Mouse (Mus musculus) liver, embryonic 15.5 days (tissue): Measurements from ENCODE around the gene Usp4. TPM values are rescaled to one million over a fixed set of nuclear protein-coding genes. Genes with fewer than 3 reads are reported as not detected.

ENCODE experiments used
- ATAC-seq: fragments of 200-750 bp; cut with Nextera tagmentation; 2 replicates; pipeline ENCODE4 v1.8.0; 2017; ENCODE audit warnings: moderate number of reproducible peaks, mild to moderate bottlenecking, moderate library complexity; ENCODE audit not compliant: insufficient read depth
- H3K27ac ChIP-seq: fragments of 300-500 bp; sonication (generic); replicated peaks from 2 replicates; pipeline ENCODE4 v1.5.1; 2015; ENCODE audit warnings: mild to moderate bottlenecking, inconsistent platforms
- H3K27me3 ChIP-seq: fragments of 300-500 bp; sonication (generic); 2 replicates; pipeline ENCODE4 v1.6.1; 2015; ENCODE audit warnings: mild to moderate bottlenecking, inconsistent platforms
- H3K36me3 ChIP-seq: fragments of 300-500 bp; sonication (generic); replicated peaks from 2 replicates; pipeline ENCODE4 v1.6.1; 2015; ENCODE audit warnings: moderate library complexity, mild to moderate bottlenecking, inconsistent platforms
- H3K4me1 ChIP-seq: fragments of 300-500 bp; sonication (generic); replicated peaks from 2 replicates; pipeline ENCODE4 v1.6.1; 2015; ENCODE audit warnings: inconsistent platforms
- H3K4me2 ChIP-seq: fragments of 300-500 bp; sonication (generic); 2 replicates; pipeline ENCODE4 v1.6.1; 2015; ENCODE audit warnings: moderate library complexity, mild to moderate bottlenecking, inconsistent platforms
- H3K4me3 ChIP-seq: fragments of 300-500 bp; sonication (generic); replicated peaks from 2 replicates; pipeline ENCODE4 v1.5.1; 2015; ENCODE audit warnings: mild to moderate bottlenecking, inconsistent platforms
- H3K9ac ChIP-seq: fragments of 300-500 bp; sonication (generic); 2 replicates; pipeline ENCODE4 v1.6.1; 2015; ENCODE audit warnings: moderate library complexity, mild to moderate bottlenecking, inconsistent platforms
- H3K9me3 ChIP-seq: fragments of 300-500 bp; sonication (generic); replicated peaks from 2 replicates; pipeline ENCODE4 v1.6.1; 2016; ENCODE audit warnings: inconsistent platforms
- WGBS: fragments of 180-500 bp; shearing (Covaris S2); methylation state at CpG from one replicate; pipeline ENCODE4 v1.1.7; 2015; ENCODE audit warnings: mixed read lengths; ENCODE audit not compliant: insufficient replicate concordance; 5-methylcytosine and 5-hydroxymethylcytosine counted together
- polyA plus RNA-seq: library from polyadenylated mRNA; unstranded; fragments of >200 nt; fragmentation: Nextera tagmentation; extraction: Ambion mirVana; gene quantifications from 2 replicates; pipeline ENCODE4 v1.2.1, GENCODE M21; 2015

Gene Usp4
- 65.1 and 76.5 TPM in 2 replicates for polyA plus RNA-seq

- Histone ChIP-seq H3K9me3 (no peaks in the 10 kb centered on the region), H3K9ac (peak within 1 kb of the TSS; percentile 96), H3K27me3 (no peaks in the 10 kb centered on the region), H3K4me1 (peaks cover 65% of the 10 kb centered on the region), H3K36me3 (peaks cover 30% of the 10 kb centered on the region), H3K4me3 (peak within 1 kb of the TSS; percentile 97), H3K4me2 (peak within 1 kb of the TSS; percentile 77), H3K27ac (peak within 1 kb of the TSS; percentile 99)
- WGBS = under 1% methylated on average over 75 of the region's 75 CpGs
- ATAC-seq = peak; percentile 91
These were observed at the start of gene Usp4 for GRCm38 (mm10) chr9:108347540-108348289. Gene Usp4, plus strand, starts transcription at chr9:108347853.

GRCm38 (mm10) chr9:108301853-108302252 lies 45.8 kb upstream of the Usp4 start:
- Histone ChIP-seq H3K9me3 (no peaks in the 10 kb centered on the region), H3K4me3 (no peak overlapping the region), H3K4me1 (peaks cover 36% of the 10 kb centered on the region), H3K9ac (no peak overlapping the region), H3K27ac (0 out of 2 replicates have a peak overlapping the region, but pooled peaks have one; percentile 53), H3K36me3 (peaks cover 29% of the 10 kb centered on the region), H3K27me3 (no peaks in the 10 kb centered on the region), H3K4me2 (no peak overlapping the region)
- 63% methylated on average over 3 of the region's 3 CpGs for WGBS
- ATAC-seq = no peak

- peaks cover 31% of the 10 kb centered on the region for H3K36me3 ChIP-seq
- H3K4me2 ChIP-seq = peak overlapping the region; percentile 90
- peak overlapping the region; percentile 100 for H3K27ac ChIP-seq
- no peaks in the 10 kb centered on the region for H3K9me3 ChIP-seq
- no peaks in the 10 kb centered on the region for H3K27me3 ChIP-seq
- H3K4me1 ChIP-seq = peaks cover 57% of the 10 kb centered on the region
- ATAC-seq = no peak
- H3K9ac ChIP-seq = peak overlapping the region; percentile 85
- H3K4me3 ChIP-seq = peak overlapping the region; percentile 85
- WGBS = 31% methylated on average over 4 of the region's 4 CpGs
These were observed 42.9 kb upstream of the Usp4 start for GRCm38 (mm10) chr9:108304716-108305115.

- Histone ChIP-seq H3K4me1 (peaks cover 62% of the 10 kb centered on the region), H3K27me3 (no peaks in the 10 kb centered on the region), H3K36me3 (peaks cover 36% of the 10 kb centered on the region), H3K9me3 (no peaks in the 10 kb centered on the region), H3K9ac (peak overlapping the region; percentile 85), H3K27ac (peak overlapping the region; percentile 100), H3K4me3 (peak overlapping the region; percentile 85), H3K4me2 (peak overlapping the region; percentile 90)
- 3% methylated on average over 1 of the region's 1 CpGs for WGBS
- ATAC-seq = no peak
These were observed 42.5 kb upstream of the Usp4 start for GRCm38 (mm10) chr9:108305170-108305569.

GRCm38 (mm10) chr9:108305629-108306520 lies 41.8 kb upstream of the Usp4 start, which contains the start of the genes Rhoa and Tcta:
Gene Rhoa, plus strand, starts transcription at chr9:108306129.
Gene Tcta, minus strand, starts transcription at chr9:108306160.
- Histone ChIP-seq H3K9ac (peak within 1 kb of the TSS; percentile 100), H3K36me3 (peaks cover 35% of the 10 kb centered on the region), H3K4me1 (peaks cover 62% of the 10 kb centered on the region), H3K27me3 (no peaks in the 10 kb centered on the region), H3K4me2 (peak within 1 kb of the TSS; percentile 90), H3K9me3 (no peaks in the 10 kb centered on the region), H3K4me3 (peak within 1 kb of the TSS; percentile 85), H3K27ac (peak within 1 kb of the TSS; percentile 100)
- WGBS = under 1% methylated on average over 81 of the region's 81 CpGs
- ATAC-seq = peak; percentile 90

- Histone ChIP-seq H3K4me2 (peak overlapping the region; percentile 90), H3K9ac (peak overlapping the region; percentile 100), H3K36me3 (peaks cover 37% of the 10 kb centered on the region), H3K9me3 (no peaks in the 10 kb centered on the region), H3K4me1 (peaks cover 64% of the 10 kb centered on the region), H3K27me3 (no peaks in the 10 kb centered on the region), H3K27ac (peak overlapping the region; percentile 100), H3K4me3 (peak overlapping the region; percentile 85)
- under 1% methylated on average over 51 of the region's 51 CpGs for WGBS
- peak; percentile 78 for ATAC-seq
These were observed 41.1 kb upstream of the Usp4 start for GRCm38 (mm10) chr9:108306571-108306980.

- Histone ChIP-seq H3K36me3 (peaks cover 42% of the 10 kb centered on the region), H3K27ac (peak overlapping the region; percentile 100), H3K4me1 (peaks cover 70% of the 10 kb centered on the region), H3K9ac (peak overlapping the region; percentile 100), H3K4me3 (peak overlapping the region; percentile 85), H3K27me3 (no peaks in the 10 kb centered on the region), H3K4me2 (peak overlapping the region; percentile 90), H3K9me3 (no peaks in the 10 kb centered on the region)
- 5% methylated on average over 12 of the region's 12 CpGs for WGBS
- ATAC-seq = no peak
These were observed 40.4 kb upstream of the Usp4 start for GRCm38 (mm10) chr9:108307021-108307807.

GRCm38 (mm10) chr9:108308141-108308540 lies 39.5 kb upstream of the Usp4 start:
- no peak for ATAC-seq
- peak overlapping the region; percentile 85 for H3K4me3 ChIP-seq
- H3K4me2 ChIP-seq = peak overlapping the region; percentile 90
- H3K4me1 ChIP-seq = peaks cover 64% of the 10 kb centered on the region
- peak overlapping the region; percentile 58 for H3K9ac ChIP-seq
- H3K27me3 ChIP-seq = no peaks in the 10 kb centered on the region
- H3K27ac ChIP-seq = peak overlapping the region; percentile 73
- 28% methylated on average over 2 of the region's 2 CpGs for WGBS
- H3K9me3 ChIP-seq = no peaks in the 10 kb centered on the region
- peaks cover 37% of the 10 kb centered on the region for H3K36me3 ChIP-seq

GRCm38 (mm10) chr9:108317572-108317971 lies 30.1 kb upstream of the Usp4 start:
- Histone ChIP-seq H3K4me3 (no peak overlapping the region), H3K27me3 (no peaks in the 10 kb centered on the region), H3K4me1 (peaks cover 17% of the 10 kb centered on the region), H3K9ac (no peak overlapping the region), H3K4me2 (no peak overlapping the region), H3K9me3 (no peaks in the 10 kb centered on the region), H3K27ac (no peak overlapping the region), H3K36me3 (peaks cover 82% of the 10 kb centered on the region)
- ATAC-seq = no peak
- 85% methylated on average over 3 of the region's 3 CpGs for WGBS

- 79% methylated on average over 2 of the region's 2 CpGs for WGBS
- H3K4me2 ChIP-seq = no peak overlapping the region
- H3K4me3 ChIP-seq = no peak overlapping the region
- H3K36me3 ChIP-seq = peaks cover 86% of the 10 kb centered on the region
- H3K9ac ChIP-seq = no peak overlapping the region
- peaks cover 20% of the 10 kb centered on the region for H3K4me1 ChIP-seq
- no peak overlapping the region for H3K27ac ChIP-seq
- no peaks in the 10 kb centered on the region for H3K9me3 ChIP-seq
- H3K27me3 ChIP-seq = no peaks in the 10 kb centered on the region
- no peak for ATAC-seq
These were observed 29.2 kb upstream of the Usp4 start for GRCm38 (mm10) chr9:108318462-108318861.
